Mouse (Mus musculus): ENCODE measurements at regions not wholly inside any gene's neighbourhood (a gene's known extent, or its start where the extent isn't known, plus 50 kb on each side); places are given as distances from the start of the nearest gene placed in this dataset.

DNA sequence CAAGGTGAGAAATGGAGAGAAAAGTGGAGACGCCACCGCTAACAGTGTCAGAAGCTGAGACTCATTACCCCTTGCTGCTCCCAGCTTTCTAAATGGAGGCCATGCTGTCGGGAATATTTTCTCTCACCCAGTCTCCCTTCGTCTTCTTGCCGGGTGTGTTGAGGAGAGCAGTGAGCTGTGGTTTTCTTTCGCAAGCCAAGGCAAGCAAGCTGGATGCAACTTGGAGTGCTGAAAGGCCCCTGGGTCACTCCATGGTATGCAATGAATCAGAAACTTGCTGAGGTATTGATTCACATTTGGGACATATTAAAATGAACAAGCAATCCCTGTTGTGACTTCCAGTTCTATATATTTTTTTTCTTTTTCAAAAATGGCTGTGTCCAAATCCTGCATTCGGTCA is 308.8 kb upstream of the Sox9 start:
- in situ Hi-C loops (cut with MboI; ENCODE audit: unreplicated experiment in 2 of 2): no loop called here

DNA sequence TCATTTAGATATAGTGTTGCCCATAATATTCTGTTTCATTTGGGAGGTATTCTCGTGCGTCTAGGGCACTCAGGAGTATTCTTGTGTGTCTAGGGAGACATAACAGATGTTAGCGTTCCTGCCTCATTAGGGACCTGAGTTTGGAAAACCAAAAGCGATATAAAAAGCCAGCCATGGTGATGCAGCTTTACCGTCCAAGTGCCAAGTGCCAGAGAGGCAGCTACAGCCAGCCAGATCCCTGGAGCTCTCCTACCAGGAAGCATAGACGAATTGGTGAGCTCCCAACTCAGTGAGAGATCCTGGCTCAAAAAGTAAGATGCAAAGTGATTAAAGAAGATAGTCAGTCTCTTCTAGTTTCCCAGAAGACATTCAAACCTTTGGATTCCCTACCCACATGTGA is 308.3 kb upstream of the Sox9 start:
- in situ Hi-C loops (cut with MboI; ENCODE audit: unreplicated experiment in 2 of 2): no loop called here

DNA sequence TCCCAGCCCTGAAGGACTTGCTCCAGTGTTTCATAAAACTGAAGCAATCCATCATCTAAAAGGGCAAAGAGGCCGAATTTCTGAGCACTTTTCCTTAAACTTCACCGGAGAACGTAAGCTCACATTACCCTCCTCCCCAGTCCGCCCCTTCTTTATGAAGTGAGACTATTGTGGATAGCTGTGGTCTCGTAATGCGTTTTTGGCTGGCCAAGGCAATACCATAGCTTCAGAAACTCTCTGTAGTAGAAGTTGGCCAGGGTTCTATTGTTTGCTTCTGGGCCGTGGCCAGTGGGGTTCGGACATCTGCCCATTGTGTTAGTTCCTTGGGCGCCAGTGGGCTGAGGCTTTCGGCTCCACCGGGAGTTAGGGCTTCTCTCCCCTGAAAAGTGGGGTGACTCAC is 301.7 kb upstream of the Sox9 start:
- in situ Hi-C loops (cut with MboI; ENCODE audit: unreplicated experiment in 2 of 2): no loop called here

DNA sequence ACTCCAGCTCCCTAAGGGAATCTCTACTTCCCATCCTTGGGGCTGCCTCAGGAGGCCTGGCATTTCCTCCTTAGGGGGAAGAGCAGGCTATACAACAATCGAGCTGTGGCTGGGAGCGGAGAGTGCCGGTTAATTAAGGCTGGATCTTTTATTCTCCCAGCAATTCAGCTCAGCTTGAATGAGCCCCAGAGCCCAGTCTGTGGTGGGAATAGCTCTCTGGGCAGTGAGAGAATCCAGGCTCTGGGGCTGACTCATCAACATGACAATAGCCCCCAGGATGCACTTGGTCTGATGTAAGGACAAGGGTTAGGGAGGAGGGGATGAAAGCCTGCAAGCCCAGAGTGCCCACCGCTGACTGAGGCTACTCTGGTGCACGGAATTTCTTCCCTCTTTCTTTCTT is 280.2 kb upstream of the Sox9 start:
- in situ Hi-C loops (cut with MboI; ENCODE audit: unreplicated experiment in 2 of 2): no loop called here

DNA sequence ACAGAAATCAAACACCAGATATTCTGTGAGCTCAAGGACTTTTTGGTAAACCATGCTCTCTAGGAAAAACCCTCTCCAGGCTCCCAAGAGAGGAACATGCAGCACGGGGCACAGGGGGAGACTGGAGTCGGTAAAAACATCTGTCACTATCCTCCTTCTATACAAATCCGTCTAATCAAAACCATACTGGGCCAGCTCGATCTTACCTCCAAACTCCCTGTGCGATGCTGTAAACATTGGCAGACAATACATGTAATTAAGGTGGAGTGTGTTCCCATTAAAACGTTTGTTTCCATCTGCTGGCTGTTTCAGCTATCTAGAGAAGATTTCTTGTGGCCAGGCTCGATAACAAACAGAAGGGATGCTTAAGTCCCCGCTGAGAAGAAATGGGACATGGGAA is 262.9 kb upstream of the Sox9 start:
- in situ Hi-C loops (cut with MboI; ENCODE audit: unreplicated experiment in 2 of 2): no loop called here

DNA sequence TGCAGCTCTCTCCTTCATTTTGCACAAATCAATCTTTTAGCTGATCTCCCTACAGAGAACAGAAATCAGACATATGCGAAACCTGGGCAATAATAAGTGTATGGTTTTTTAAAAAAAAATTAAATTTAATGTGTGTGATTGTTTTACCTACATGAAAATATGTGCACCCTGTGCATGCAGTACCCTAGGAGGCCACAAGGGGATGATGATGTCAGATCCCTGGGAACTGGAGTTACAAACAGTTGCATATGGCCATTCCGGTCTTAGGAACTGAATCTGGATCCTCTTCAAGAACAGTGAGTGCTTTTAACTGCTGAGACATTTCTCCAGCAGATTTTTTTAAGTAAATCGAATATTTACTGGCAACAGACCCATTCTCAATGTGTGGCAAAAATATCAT is 257.0 kb upstream of the Sox9 start:
- in situ Hi-C loops (cut with MboI; ENCODE audit: unreplicated experiment in 2 of 2): no loop called here

DNA sequence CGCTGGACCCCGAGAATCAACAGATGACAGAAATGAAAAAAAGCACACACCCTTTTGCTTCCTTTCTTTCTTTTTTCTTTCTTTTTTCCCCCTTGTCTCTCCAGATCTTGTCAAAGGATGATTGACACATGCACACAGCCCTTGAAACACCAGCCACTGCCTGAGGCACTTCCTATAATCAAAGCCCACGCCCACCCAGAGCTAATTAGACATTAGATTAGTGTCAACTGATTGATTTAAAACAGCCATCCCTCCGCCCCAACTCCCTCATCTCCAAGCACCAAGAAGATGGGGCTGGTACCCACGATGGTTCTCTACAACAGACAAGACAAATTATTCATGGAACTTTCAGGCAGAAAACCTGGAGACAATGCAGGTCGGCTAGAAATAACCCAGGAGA is 239.5 kb upstream of the Sox9 start:
- in situ Hi-C loops (cut with MboI; ENCODE audit: unreplicated experiment in 2 of 2): no loop called here

DNA sequence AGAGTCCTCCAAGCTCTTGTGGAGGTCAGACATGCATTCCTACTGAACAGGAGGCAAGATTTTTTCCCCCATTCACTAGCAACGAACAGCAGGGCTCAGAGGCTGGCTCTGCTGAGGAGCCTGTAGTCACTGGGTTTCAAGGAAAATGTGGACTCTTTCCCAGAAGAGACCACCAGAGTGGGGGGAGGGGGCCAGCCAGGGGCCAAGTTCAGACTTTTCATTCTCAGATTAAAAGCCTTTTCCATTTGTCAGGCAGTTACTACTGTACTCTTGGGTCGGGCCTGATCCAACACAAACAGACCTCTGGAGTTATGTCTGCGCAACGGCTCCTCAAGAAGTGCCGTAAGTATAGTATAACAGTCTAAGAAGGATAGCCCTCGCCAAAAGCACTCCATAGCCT is 238.6 kb upstream of the Sox9 start:
- in situ Hi-C loops (cut with MboI; ENCODE audit: unreplicated experiment in 2 of 2): no loop called here

DNA sequence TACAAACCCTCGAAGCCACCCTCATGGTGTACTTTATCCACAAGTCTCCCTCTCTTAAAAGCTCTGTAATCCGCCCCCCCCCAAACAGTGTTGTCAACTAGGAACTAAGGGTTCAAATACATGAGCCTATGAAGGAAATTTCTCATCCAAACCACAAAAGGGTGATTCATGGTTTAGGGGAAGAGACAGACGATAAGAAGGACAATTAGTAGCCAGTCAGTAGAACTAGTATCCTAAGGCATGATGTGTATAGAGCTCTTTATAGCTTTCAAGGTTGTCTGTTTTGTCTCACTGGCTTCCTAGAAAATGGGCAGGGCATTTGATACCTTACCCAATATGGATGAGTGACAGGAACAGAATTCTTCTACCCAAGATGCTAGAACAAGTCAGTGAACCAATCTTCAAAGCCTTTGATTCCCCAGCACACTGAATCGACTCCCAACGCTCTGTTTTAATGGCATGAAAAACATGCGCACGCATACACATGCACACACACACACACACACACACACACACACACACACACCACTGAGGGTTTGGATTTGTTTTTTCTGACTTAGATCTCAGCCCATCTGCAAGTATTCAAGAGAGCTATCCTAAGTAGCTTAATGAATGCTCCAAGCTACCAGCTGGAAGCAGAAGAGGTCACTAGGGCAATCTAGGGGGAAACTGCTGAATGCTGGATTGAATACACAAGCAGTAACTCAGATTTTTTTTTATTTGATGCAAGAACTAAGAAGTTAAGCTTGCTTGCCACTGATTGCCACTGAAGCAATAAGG is 236.6 kb upstream of the Sox9 start:
- in situ Hi-C loops (cut with MboI; ENCODE audit: unreplicated experiment in 2 of 2): no loop called here

DNA sequence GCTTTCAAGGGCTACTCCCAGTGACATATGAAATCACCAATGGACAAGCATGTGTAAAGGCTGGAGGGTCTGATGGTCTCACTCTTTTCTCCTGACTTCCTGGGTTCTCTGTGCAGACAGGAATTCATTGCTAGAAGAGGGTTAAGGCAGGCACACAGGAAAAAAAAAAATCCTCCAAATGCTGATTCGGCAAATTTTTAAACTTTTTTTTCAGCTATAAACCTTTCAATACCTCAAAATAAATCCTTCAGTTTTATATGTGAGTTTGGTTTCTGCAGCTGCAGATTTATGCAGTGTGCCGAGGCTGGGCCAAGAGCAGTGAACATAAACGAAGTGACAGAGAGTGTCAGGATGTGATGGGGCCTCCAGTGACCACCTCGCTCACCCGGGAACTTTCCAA is 235.9 kb upstream of the Sox9 start:
- in situ Hi-C loops (cut with MboI; ENCODE audit: unreplicated experiment in 2 of 2): no loop called here

DNA sequence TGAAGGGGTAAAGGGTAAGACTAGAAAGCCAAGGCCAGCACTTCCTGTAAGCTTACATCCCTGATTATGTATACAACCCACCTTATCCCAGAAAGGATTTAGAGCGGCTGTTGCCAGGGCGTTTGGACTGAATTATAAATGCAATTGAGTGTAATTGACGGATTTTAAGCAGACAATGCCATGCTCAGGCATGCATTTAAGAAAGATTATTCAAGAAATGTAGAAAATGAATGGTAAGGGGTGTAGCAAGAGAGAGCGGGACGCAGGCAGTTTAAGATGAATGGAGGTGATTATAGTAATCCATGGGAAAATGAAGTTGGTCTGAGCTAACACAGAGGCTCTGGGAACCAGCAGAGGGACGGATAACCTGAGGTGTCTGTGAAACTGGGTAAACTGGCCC is 229.2 kb upstream of the Sox9 start:
- in situ Hi-C loops (cut with MboI; ENCODE audit: unreplicated experiment in 2 of 2): no loop called here

DNA sequence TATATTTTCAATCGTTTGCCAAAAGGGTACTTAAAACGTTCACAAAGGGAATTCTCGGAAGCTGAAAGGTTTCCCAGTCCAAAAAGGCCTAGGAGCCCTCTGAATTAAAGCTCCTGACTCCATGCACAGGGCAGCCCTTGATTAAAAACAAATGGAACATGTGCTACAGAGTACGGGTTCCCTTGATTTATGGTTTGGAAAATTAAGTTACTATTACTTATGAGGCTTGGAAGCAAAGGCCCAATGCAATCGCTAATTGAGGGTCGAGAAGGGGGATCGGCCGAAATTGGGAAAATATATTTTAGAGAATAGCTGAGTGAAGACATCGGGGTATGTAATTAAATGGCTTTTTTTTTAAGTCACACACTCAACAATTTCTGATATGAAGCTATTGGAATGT is 219.0 kb upstream of the Sox9 start:
- in situ Hi-C loops (cut with MboI; ENCODE audit: unreplicated experiment in 2 of 2): no loop called here

DNA sequence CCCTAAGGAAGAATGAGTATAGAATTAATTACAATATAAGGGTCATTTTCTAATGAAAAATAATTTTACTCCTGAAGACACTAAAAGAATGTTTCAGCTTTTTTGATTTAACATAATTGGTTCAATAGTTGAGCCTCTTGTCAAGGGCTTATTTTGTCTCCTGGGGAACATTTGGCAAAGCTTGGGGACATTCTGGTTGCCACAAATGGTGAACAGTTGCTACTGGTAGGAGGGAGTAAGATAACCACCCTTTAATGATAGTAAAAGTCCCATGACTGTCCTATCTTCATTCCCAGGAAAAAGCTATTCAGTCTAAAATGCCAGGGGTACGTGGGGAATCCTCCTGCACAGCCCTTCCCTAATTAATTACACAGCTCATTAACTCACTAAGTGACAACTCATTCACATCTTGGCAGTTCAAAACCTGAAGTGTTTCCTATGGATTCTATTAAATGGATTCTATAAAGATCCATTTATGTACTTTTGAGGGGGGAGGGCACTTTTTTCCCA is 217.3 kb upstream of the Sox9 start:
- in situ Hi-C loops (cut with MboI; ENCODE audit: unreplicated experiment in 2 of 2): no loop called here

DNA sequence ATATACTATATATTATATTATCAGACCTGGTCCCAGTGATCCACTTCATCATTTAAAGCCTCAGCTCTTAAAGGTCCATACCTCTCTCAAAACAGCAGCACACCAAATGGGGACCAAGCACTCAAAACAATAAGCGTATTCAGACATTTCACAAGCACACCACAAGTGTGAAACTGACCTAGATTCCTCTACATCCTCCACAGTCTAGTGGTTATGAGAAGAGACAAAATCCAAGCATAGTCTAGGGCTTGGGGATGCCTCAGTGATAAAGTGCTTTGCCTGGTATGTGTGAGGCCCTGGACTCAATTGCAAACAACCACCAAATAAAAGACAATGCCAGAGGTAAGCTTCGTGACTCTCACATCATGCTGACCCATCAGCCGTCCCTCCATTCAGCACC is 216.0 kb upstream of the Sox9 start:
- in situ Hi-C loops (cut with MboI; ENCODE audit: unreplicated experiment in 2 of 2): no loop called here

DNA sequence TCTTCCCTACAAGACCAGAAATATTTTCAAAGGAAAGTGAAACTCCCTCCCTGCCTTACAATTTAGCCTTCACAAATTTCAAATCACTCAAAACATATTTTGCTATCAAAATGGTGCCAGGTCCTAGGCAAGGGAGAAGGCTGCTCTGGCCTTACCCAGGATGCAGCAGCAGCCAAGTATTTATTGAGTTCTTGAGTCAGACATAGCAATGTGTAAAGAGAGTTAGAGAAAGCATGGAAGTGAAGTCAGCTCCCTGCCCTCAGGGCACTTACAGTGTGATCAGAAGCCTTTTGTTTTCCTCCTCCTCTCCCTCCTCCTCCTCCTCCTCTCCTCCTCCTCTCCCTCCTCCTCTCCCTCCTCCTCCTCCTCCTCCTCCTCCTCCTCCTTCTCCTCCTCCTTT is 194.6 kb upstream of the Sox9 start:
- in situ Hi-C loops (cut with MboI; ENCODE audit: unreplicated experiment in 2 of 2): no loop called here

DNA sequence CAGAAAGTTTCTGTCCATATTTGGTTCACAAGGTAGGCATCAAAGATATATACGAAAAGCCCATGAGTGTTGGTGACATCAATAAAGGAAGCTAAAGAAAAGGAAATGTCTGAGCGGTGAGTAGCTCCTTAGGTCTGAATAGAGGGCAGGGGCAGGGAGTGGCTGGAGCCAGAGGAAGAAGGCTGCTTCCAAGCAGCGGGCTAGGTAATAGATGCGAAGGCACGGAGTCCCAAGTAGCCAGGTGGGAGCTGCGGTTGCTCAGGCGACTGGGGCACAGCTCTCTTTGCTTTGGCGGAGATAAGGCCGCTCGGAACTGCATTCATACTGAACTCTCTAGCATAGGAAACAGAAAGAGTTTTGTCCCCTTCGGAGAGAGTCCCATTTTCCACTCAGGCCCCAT is 193.9 kb upstream of the Sox9 start:
- in situ Hi-C loops (cut with MboI; ENCODE audit: unreplicated experiment in 2 of 2): no loop called here

DNA sequence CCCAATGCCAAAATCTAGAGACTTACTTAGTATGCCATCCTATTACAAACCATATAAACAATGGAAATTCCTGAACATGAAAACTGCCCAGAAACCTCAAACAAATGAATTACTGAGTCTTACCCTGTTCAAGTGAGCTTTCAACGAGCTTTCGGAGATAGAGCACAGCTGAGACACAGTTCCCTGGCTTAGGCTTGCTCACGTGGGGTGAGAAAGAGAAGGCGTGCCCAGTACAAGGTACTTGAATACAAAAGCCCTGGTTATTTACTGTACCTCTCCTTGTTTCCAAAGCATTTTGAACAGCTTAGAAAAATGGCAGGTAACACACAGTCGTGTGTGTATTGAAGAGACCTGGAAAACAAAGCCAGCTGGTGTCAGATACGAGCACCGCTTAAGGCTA is 191.8 kb upstream of the Sox9 start:
- in situ Hi-C loops (cut with MboI; ENCODE audit: unreplicated experiment in 2 of 2): no loop called here

DNA sequence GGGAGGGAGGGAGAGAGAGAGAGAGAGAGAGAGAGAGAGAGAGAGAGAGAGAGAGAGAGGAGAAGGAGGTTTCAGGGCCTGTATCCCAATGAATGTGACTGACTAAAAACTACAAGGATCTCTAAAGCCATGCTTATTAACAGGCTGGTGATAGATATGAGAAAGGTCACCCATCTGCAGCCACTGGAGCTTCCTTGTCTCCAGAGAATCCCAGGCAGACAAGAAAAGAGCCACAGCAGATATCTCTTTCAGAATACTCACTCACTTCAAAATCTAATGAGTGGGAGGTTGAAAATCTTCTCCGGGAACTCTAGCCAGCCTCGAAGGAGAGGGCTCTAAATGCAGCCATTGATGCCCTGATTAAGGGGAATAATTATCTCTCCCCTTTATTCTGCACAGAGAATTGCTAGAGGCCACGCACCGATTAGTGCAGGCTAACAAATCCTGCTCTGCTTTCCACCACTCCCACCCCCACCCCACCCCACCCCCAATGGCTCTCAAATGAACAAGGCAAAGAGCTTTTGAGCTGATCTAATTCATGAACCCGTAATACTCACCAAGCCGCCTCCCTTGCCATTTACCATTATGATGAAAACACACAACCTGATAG is 189.5 kb upstream of the Sox9 start:
- in situ Hi-C loops (cut with MboI; ENCODE audit: unreplicated experiment in 2 of 2): no loop called here

DNA sequence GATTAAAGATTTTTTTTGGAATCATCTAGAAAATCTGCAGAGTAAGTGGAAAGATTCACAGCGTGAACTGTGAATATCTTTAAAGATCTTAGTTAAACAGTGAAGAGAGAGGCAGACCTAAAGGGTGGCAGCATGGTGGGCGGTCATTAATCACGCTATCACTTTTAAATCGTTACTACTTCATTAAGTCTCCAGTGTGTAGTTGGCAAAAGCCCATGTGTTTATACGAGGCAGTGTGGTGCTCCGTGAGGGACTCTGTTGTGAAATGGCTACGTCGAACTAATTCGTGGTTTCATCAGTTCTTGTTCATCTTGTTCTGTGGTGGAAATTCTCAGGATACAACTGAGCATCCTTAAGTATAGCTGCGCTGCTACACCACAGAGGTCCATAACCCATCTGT is 188.2 kb upstream of the Sox9 start:
- in situ Hi-C loops (cut with MboI; ENCODE audit: unreplicated experiment in 2 of 2): no loop called here

DNA sequence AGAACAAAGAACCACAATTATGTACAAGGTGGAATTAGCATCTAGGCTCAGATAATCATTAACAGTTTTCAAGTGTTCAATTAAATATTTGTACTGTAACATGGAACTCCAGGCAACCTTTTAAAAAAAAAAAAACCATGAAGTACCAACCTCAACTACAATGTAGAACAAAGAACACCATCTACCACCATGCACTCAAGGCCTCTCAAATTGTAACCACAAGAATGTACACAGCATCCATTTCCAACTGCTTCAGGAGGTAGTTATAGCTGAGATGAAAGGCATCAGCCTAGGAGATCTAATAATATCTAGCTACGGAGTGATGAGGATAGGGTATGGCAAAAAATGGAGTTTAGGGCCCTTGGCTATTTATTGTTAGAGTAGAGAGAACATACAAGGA is 174.7 kb upstream of the Sox9 start:
- in situ Hi-C loops (cut with MboI; ENCODE audit: unreplicated experiment in 2 of 2): no loop called here

DNA sequence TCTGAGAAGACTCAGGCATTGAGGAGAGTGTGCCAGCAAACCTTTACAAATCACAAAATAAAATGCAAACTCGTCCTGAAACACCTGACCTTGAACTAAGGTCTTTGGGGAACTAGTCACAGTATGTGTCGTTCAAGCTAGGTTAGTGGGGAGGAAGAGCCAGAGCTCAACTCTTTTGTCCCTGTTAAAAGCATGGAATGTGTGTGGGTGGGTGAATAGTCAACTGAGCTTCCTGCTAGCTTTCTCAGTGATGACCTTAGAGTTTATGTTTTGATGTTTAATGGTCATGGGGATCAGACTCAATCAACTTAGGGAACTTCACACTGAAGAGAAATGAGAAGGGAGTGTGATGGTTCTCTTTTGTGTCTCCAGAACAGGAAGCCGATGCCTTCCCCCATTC is 172.7 kb upstream of the Sox9 start:
- in situ Hi-C loops (cut with MboI; ENCODE audit: unreplicated experiment in 2 of 2): no loop called here

DNA sequence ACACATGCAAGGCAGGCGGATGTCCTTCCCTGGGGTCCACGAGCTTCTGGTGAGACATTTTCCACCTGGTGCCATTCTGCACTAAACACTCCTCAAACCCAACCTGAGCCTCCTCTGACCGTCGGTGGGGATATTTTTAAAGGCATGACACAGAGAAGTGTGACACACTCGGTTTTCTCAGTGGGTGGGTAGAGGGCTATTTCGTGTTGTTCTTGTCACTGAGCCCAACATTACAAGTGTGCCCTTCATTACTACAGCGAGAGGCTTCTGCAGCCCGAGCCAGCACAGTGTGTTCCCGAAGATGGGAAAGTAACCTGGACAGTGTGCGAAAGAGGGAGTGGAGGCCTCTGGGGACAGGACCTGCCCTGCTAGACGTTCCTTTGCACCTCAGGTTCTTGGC is 171.0 kb upstream of the Sox9 start:
- in situ Hi-C loops (cut with MboI; ENCODE audit: unreplicated experiment in 2 of 2): no loop called here

DNA sequence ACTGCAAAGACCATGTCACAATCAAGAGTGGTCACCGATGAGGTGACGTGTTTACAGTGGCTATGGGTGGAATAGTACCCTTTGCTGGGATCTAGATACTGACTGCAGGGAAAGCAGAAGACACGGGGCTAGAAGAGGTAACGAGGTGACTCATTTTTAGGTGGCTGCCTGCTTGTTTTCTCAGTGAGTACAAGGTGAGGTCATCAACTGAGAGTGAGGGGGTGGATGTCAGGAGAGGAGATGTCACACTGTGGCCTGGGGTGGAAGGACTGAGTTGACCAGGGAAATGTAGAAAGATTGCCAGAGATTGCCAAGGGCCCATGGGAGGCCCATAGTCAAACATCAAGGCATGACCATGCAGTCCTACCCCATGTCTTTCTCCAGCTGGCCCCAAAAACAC is 166.4 kb upstream of the Sox9 start:
- in situ Hi-C loops (cut with MboI; ENCODE audit: unreplicated experiment in 2 of 2): no loop called here

Data from v-Abl transformed pro-B cells (cell line).